Mouse (Mus musculus) ovary, postnatal 36 days (tissue): Measurements from ENCODE around the gene Gnat1.

Experiments used
- DNase-seq: peaks from one replicate; pipeline ENCODE4 v3.0.0; 2022; ENCODE audit warnings: low spot score, mixed read lengths

Gnat1 gene

GRCm38 (mm10) chr9:107626844-107627277 lies 52.7 kb downstream of the Gnat1 start:
- DNase-seq: peak; percentile 79

- DNase-seq: no peak
Observed at GRCm38 (mm10) chr9:107626158-107626843, 53.2 kb downstream of the Gnat1 start.

- no peak for DNase-seq
Observed at GRCm38 (mm10) chr9:107625351-107626128, 54.0 kb downstream of the Gnat1 start.

GRCm38 (mm10) chr9:107624951-107625350 lies 54.6 kb downstream of the Gnat1 start:
- DNase-seq: no peak

GRCm38 (mm10) chr9:107624539-107624938 lies 55.0 kb downstream of the Gnat1 start:
- no peak for DNase-seq
